Mouse (Mus musculus) heart, embryonic 14.5 days (tissue): ENCODE data around the gene Tmem204. TPM values are rescaled to one million over a fixed set of nuclear protein-coding genes. Genes with fewer than 3 reads are reported as not detected.

Experiments
- ATAC-seq: fragments of 200-750 bp; cut with Nextera tagmentation; 2 replicates; pipeline ENCODE4 v1.8.0; 2017; ENCODE audit warnings: low read depth, moderate TSS enrichment; ENCODE audit not compliant: insufficient number of reproducible peaks, insufficient read depth, low FRiP score
- H3K27ac ChIP-seq, 2 experiments: fragments of 200-500 bp in 1 of 2; fragments of 300-500 bp in 1 of 2; sonication (generic) in 1 of 2; replicated peaks in 1 of 2; 2 replicates each; pipeline ENCODE4 v1.5.1; 2012 to 2014; ENCODE audit warnings: low read depth in 2 of 2, low read length in 2 of 2, control low read depth in 1 of 2, mild to moderate bottlenecking in 1 of 2, mixed read lengths in 1 of 2; ENCODE audit not compliant: control insufficient read depth in 1 of 2, insufficient read depth in 1 of 2
- H3K27me3 ChIP-seq: fragments of 300-500 bp; sonication (generic); 2 replicates; pipeline ENCODE4 v1.6.1; 2014; ENCODE audit warnings: mild to moderate bottlenecking, low read length, control low read depth; ENCODE audit not compliant: control insufficient read depth, insufficient read depth
- H3K36me3 ChIP-seq: fragments of 300-500 bp; sonication (generic); 2 replicates; pipeline ENCODE4 v1.6.1; 2014; ENCODE audit warnings: mild to moderate bottlenecking, control low read depth, low read length, mixed read lengths; ENCODE audit not compliant: control insufficient read depth, insufficient read depth
- H3K4me1 ChIP-seq, 2 experiments: fragments of 200-500 bp in 1 of 2; fragments of 300-500 bp in 1 of 2; sonication (generic) in 1 of 2; 2 replicates each; pipeline ENCODE4 v1.6.1; 2012 to 2014; ENCODE audit warnings: low read length in 2 of 2, control low read depth in 1 of 2, mixed read lengths in 1 of 2; ENCODE audit not compliant: control insufficient read depth in 2 of 2, insufficient read depth in 2 of 2
- H3K4me2 ChIP-seq: fragments of 300-500 bp; sonication (generic); 2 replicates; pipeline ENCODE4 v1.6.1; 2014; ENCODE audit warnings: mild to moderate bottlenecking, low read length
- H3K4me3 ChIP-seq, 2 experiments: fragments of 200-500 bp in 1 of 2; fragments of 300-500 bp in 1 of 2; sonication (generic) in 1 of 2; 2 replicates each; pipeline ENCODE4 v1.5.1; 2012 to 2014; ENCODE audit warnings: low read length in 2 of 2, mild to moderate bottlenecking in 2 of 2, control low read depth in 1 of 2, low read depth in 1 of 2, moderate library complexity in 1 of 2; ENCODE audit not compliant: control insufficient read depth in 1 of 2, insufficient read depth in 1 of 2
- H3K9ac ChIP-seq: fragments of 300-500 bp; sonication (generic); 2 replicates; pipeline ENCODE4 v1.6.1; 2014; ENCODE audit warnings: mild to moderate bottlenecking, low read length
- H3K9me3 ChIP-seq: fragments of 300-500 bp; sonication (generic); 2 replicates; pipeline ENCODE4 v1.6.1; 2016; ENCODE audit warnings: low read length, control low read depth; ENCODE audit not compliant: control insufficient read depth
- WGBS: fragments of 180-500 bp; shearing (Covaris S2); extraction: QIAGEN DNeasy Blood & Tissue Kit; methylation state at CpG from one replicate; pipeline ENCODE4 v1.1.7; 2014; 5-methylcytosine and 5-hydroxymethylcytosine counted together
- polyA plus RNA-seq: library from polyadenylated mRNA; unstranded; fragments of >200 nt; fragmentation: Nextera tagmentation; extraction: Ambion mirVana; gene quantifications from 2 replicates; pipeline ENCODE4 v1.2.1, GENCODE M21; 2014

Tmem204 gene
- polyA plus RNA-seq, 1 experiment from 2014 or later: 19.5 TPM

- Histone ChIP-seq H3K4me3 (no peak overlapping the region), H3K4me1 (peaks cover 0 to 2% of the 10 kb centered on the region in 2 experiments; a peak in 1 of 4 replicates), H3K4me2 (no peak overlapping the region), H3K9me3 (no peaks in the 10 kb centered on the region), H3K27ac (no peak overlapping the region), H3K27me3 (no peaks in the 10 kb centered on the region), H3K9ac (no peak overlapping the region), H3K36me3 (peaks cover 74% of the 10 kb centered on the region)
- WGBS: 83% methylated on average over 6 of the region's 6 CpGs
- ATAC-seq: no peak
Observed at GRCm38 (mm10) chr17:25057041-25057440, 26.4 kb downstream of the Tmem204 start.

- no peak overlapping the region for H3K4me3 ChIP-seq
- H3K36me3 ChIP-seq: peaks cover 64% of the 10 kb centered on the region
- 75% methylated on average over 9 of the region's 9 CpGs for WGBS
- no peaks in the 10 kb centered on the region for H3K27me3 ChIP-seq
- ATAC-seq: no peak
- no peak overlapping the region for H3K27ac ChIP-seq
- no peak overlapping the region for H3K4me2 ChIP-seq
- H3K9ac ChIP-seq: no peak overlapping the region
- no peaks in the 10 kb centered on the region for H3K9me3 ChIP-seq
- H3K4me1 ChIP-seq: no peaks in the 10 kb centered on the region
Observed at GRCm38 (mm10) chr17:25053274-25053673, 30.1 kb downstream of the Tmem204 start.

- peaks cover 16% of the 10 kb centered on the region for H3K36me3 ChIP-seq
- ATAC-seq: no peak
- H3K4me3 ChIP-seq: no peak overlapping the region
- no peak overlapping the region for H3K27ac ChIP-seq
- no peaks in the 10 kb centered on the region; a peak in 1 of 4 replicates for H3K4me1 ChIP-seq
- H3K27me3 ChIP-seq: no peaks in the 10 kb centered on the region
- WGBS: 39% methylated on average over 5 of the region's 6 CpGs
- no peaks in the 10 kb centered on the region for H3K9me3 ChIP-seq
- no peak overlapping the region for H3K9ac ChIP-seq
- H3K4me2 ChIP-seq: no peak overlapping the region
Observed at GRCm38 (mm10) chr17:25047143-25047542, 36.2 kb downstream of the Tmem204 start.

DNA sequence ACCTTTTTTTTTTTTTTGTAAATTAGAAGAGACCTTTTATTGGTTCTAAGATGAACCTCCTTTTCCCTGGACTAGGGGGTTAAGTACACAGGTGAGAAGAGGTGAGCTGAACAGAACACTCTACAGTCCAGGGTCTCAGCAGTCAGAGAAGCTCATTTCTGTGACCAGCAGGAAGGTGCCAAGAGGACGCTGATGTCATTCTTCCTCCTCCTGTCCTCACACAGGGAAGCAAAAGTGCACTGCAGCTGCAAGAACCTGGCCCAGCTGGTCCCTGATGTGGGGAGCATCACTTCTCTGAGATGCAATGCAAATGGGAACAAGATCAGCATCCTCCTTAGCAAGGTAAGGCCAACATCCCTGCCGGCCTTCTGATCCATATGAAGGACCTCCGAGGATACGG is 38.1 kb downstream of the Tmem204 start:
- Histone ChIP-seq H3K4me1 (no peaks in the 10 kb centered on the region; a peak in 1 of 4 replicates), H3K9me3 (no peaks in the 10 kb centered on the region), H3K4me2 (no peak overlapping the region), H3K27ac (no peak overlapping the region), H3K4me3 (no peak overlapping the region), H3K36me3 (peaks cover 7% of the 10 kb centered on the region; the same call in 1 of the 2 replicates), H3K27me3 (no peaks in the 10 kb centered on the region), H3K9ac (no peak overlapping the region)
- 82% methylated on average over 4 of the region's 4 CpGs for WGBS
- ATAC-seq: no peak

GRCm38 (mm10) chr17:25044879-25045278 is 38.5 kb downstream of the Tmem204 start:
- Histone ChIP-seq H3K4me3 (no peak overlapping the region), H3K36me3 (peaks cover 10% of the 10 kb centered on the region; the same call in 1 of the 2 replicates), H3K4me2 (no peak overlapping the region), H3K27ac (no peak overlapping the region), H3K4me1 (no peaks in the 10 kb centered on the region; a peak in 1 of 4 replicates), H3K27me3 (no peaks in the 10 kb centered on the region), H3K9me3 (no peaks in the 10 kb centered on the region), H3K9ac (no peak overlapping the region)
- ATAC-seq: no peak
- 70% methylated on average over 7 of the region's 7 CpGs for WGBS

- WGBS: 47% methylated on average over 4 of the region's 4 CpGs
- no peaks in the 10 kb centered on the region for H3K27me3 ChIP-seq
- no peaks in the 10 kb centered on the region; a peak in 1 of 4 replicates for H3K4me1 ChIP-seq
- no peak for ATAC-seq
- no peaks in the 10 kb centered on the region for H3K9me3 ChIP-seq
- no peak overlapping the region for H3K4me2 ChIP-seq
- no peak overlapping the region for H3K4me3 ChIP-seq
- no peak overlapping the region for H3K9ac ChIP-seq
- no peak overlapping the region for H3K27ac ChIP-seq
- H3K36me3 ChIP-seq: peaks cover 53% of the 10 kb centered on the region
Observed at GRCm38 (mm10) chr17:25036183-25036582, 47.2 kb downstream of the Tmem204 start.

GRCm38 (mm10) chr17:25016292-25017132 is 66.9 kb downstream of the Tmem204 start:
- Histone ChIP-seq H3K9me3 (no peaks in the 10 kb centered on the region), H3K4me1 (peaks cover 2 to 16% of the 10 kb centered on the region in 2 experiments; a peak in 3 of 4 replicates), H3K27ac (peak overlapping the region; percentile 65 to 70), H3K4me3 (peak overlapping the region; percentile 54 to 100), H3K27me3 (no peaks in the 10 kb centered on the region), H3K9ac (peak overlapping the region; percentile 71), H3K4me2 (peak overlapping the region; percentile 78), H3K36me3 (peaks cover 22% of the 10 kb centered on the region)
- ATAC-seq: peak; percentile 70
- WGBS: under 1% methylated on average over 55 of the region's 55 CpGs
